Mouse (Mus musculus) E14TG2a.4 (cell line): Measurements from ENCODE around the gene Arhgef3.

Source experiments
- CTCF ChIP-seq: conservative IDR thresholded peaks from 2 replicates; pipeline ENCODE4 v1.5.1; 2014; ENCODE audit warnings: low read length
- NANOG ChIP-seq: IDR thresholded peaks from 2 replicates; pipeline ENCODE4 v1.6.1; 2014; ENCODE audit warnings: borderline replicate concordance, low read length, mixed read lengths
- POU5F1 ChIP-seq: IDR thresholded peaks from 2 replicates; pipeline ENCODE4 v1.6.1; 2014; ENCODE audit warnings: low read length, borderline replicate concordance

DNA sequence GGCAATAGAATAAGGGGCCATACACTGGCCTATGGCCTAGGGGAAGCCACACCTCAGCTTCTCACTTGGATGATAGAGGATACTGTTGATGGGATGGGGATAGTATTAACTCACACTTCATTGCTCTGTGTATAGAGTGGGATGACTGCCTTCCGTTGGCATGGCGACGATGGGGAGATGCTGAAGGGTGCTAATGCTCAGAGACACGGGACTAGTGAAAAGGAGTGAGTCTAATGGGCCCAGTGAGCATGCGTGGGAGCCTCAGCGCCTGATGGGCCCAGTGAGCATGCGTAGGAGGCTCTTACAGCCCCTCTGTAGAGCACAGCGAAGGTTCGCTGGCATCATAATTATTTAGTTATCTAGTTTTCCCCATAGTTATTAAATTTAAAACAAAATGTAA is 24.2 kb downstream of the Arhgef3 start:
- TF ChIP-seq CTCF = no peak
- no peak for TF ChIP-seq POU5F1
- no peak for TF ChIP-seq NANOG
